Mouse (Mus musculus) c-Kit-positive CD71-positive TER-119-positive erythroid progenitor cells, embryonic 14.5 days (primary cell): ENCODE measurements around the gene Acot2.
"Not testable (repeated sequence)": the region's sequence is repeated elsewhere in the genome, so short reads cannot be mapped to it uniquely, and the experiment has no call there.

ENCODE experiments used
- DNase-seq: peaks from one replicate; pipeline ENCODE4 v3.0.0-alpha.2; 2013; ENCODE audit warnings: low spot score

The Acot2 gene

DNA sequence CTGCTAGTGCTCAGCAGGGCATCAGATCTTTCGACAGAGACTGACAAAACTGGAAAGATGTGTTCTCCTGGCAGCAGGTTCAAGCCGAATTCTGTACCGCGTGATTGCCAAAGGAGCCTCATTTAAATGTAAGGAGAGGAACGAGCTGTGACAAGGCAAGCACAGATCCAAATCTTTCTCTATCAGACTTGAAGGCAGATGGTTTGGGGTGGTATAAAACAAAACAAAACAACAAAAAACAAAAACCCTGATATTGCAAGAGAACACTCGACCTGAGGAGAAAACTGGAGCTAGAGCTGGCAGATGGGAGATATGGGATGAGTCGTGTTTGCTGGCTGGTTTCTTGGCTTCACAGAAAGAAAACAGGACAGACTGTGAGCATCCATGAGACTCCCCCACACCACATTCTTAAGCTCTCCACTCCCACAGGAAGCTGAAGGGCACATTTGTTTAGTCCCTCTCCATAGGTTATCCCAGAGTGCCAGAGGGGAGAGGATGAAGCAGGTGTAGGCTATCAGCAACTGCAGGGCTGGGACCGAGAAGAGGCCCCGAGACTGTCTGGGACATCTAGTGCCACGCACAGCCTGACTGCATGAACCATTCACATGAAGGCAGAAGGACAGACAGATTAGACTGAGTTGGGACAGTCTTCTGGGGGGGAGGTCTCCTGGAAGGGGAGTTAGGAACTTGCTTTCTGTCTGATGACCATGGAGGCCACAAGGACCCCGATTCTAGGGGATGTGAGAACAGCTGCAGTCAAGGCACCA lies 10.9 kb downstream of the Acot2 start:
- no peak for DNase-seq

- not testable (repeated sequence) for DNase-seq
These were observed 11.6 kb downstream of the Acot2 start for GRCm38 (mm10) chr12:83999237-83999636.

DNA sequence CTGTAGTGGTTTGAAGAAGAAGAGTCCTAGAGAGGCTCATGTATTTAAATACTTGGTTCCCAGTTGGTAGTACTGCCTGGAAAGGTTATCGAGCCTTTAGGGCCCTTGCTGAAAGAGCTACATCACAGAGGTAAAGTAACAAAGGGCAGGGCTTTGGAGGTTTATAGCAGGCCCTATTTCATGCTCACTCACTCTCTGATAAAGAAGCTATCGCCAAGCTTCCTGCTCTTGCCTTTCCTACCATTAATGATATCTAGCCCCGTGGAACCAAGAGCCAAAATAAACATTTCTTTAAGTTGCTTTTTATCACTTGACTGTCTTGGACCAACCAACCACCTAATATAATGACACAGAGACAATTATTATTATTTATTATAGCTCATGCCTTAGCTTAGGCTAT lies 12.8 kb downstream of the Acot2 start:
- no peak for DNase-seq

DNA sequence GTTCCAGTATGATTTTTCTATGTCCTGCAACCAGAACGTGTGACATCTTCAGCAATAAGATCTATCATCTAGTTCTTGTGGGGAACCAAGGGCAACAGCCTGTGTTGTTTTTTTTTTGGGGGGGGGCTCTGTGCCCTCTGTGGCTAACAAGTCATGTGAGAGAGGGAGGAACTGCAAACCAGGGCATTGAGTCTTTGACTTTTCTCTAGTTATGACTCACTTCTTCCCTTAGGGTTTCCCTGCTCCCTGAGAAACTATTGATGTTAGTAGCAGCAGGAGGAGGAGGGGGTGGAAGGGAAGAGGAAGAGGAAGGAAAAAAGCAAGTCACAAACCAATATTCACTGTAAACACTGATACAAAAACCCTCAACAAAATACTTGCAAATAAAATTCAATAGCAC lies 16.2 kb downstream of the Acot2 start:
- DNase-seq: no peak

GRCm38 (mm10) chr12:84008251-84008650 lies 20.6 kb downstream of the Acot2 start:
- DNase-seq: no peak

- DNase-seq: no peak
These were observed 21.1 kb downstream of the Acot2 start for GRCm38 (mm10) chr12:84008729-84009128.

GRCm38 (mm10) chr12:84009171-84009965 lies 21.7 kb downstream of the Acot2 start, which contains the start of gene Acot1:
Gene Acot1 (plus strand): TSS chr12:84009490.
- not testable (repeated sequence) for DNase-seq

GRCm38 (mm10) chr12:84010201-84010600 lies 22.5 kb downstream of the Acot2 start:
- DNase-seq: no peak

GRCm38 (mm10) chr12:84011251-84012040 lies 23.8 kb downstream of the Acot2 start:
- no peak for DNase-seq

DNA sequence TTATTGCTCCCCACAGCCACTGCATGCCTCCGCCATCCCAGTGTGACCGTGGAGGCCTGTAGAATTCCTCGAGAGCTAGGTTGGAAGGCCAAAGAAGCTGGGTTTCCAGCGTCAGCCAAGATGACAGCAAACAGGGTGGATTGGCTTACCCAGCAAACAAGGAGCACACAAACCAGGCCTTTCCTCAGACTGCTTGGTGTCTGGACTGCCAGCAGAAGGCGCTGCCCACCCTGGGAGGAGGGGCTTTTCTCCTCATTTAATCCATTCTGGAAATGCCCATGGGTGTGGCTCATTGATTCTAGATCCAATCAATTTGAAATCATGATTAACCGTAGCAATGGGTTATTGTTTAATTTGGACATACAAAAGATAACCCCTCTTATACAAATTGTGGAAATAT lies 25.5 kb downstream of the Acot2 start:
- DNase-seq: no peak

- DNase-seq: no peak
These were observed 26.0 kb downstream of the Acot2 start for GRCm38 (mm10) chr12:84013701-84014100.

DNA sequence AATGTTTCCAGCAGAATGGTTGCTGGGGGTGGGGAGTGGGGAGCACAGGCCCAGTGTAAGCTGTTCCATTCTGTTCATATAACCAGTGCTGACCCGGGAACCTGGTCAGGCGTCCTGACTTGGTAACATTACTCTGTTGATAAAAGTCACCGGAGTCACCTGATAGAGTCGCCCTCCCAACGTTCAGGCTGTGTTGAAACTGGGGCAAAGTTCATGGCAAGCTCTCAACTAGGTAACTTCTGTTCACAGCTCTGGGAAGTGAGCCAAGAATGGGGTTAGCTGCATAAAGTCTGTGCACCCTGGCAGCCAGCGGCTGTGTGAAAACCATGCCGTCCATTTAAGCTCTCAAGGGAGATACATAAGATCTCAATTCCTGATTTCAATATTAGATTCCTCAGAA lies 32.9 kb downstream of the Acot2 start:
- not testable (repeated sequence) for DNase-seq

- DNase-seq: not testable (repeated sequence)
These were observed 34.6 kb downstream of the Acot2 start for GRCm38 (mm10) chr12:84022266-84022665.

- no peak for DNase-seq
These were observed 35.5 kb downstream of the Acot2 start for GRCm38 (mm10) chr12:84023052-84023745.

DNA sequence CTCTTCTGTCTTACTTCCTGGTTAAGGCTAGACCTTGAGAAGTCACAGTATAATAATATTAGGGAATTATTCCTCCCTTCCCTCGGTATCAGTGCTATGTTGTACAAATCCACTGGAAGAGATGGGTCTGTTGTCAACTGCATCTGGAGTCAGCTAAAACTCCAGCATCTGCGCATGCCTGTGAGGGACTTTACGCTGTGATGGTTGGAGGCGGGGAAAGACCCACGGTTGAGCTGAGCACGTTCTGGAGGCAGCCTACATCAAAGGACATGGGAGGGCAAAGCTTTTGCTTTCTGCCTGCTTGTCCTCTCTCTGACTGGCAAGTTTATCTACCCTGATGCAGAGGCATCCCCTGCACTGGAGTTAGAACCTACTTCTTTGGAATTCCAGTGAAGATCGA lies 38.2 kb downstream of the Acot2 start:
- no peak for DNase-seq

DNA sequence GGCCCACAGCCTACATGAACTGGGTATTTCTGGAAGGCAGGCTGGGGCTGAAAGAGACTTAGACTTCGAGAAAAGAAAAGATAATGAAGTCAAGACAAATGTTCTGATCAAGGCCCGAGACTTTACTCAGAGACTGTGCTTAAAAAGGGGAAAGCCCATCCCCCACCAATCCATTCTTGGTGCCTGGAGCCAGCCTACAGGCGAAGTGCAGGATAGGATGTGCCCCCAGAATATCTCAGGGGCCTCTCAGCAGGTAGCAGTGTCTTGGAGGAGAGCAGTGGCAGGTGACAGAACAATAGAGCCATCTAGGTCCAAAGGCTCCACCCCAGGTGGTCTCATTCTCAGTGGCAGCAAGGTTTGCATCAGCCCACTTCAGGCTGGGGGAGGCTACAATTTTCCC lies 40.7 kb downstream of the Acot2 start:
- DNase-seq: not testable (repeated sequence)

GRCm38 (mm10) chr12:84029043-84029442 lies 41.4 kb downstream of the Acot2 start:
- DNase-seq: not testable (repeated sequence)

- DNase-seq: peak; percentile 65
These were observed 43.1 kb downstream of the Acot2 start for GRCm38 (mm10) chr12:84030659-84031332.

- no peak for DNase-seq
These were observed 45.2 kb downstream of the Acot2 start for GRCm38 (mm10) chr12:84032854-84033253.

- DNase-seq: not testable (repeated sequence)
These were observed 45.6 kb downstream of the Acot2 start for GRCm38 (mm10) chr12:84033302-84033701.

GRCm38 (mm10) chr12:84034108-84034507 lies 46.4 kb downstream of the Acot2 start:
- no peak for DNase-seq
